Mouse (Mus musculus): ENCODE measurements around the gene Ciart. TPM values are rescaled to one million over a fixed set of nuclear protein-coding genes. Genes with fewer than 3 reads are reported as not detected.
"Not testable (repeated sequence)": the region's sequence is repeated elsewhere in the genome, so short reads cannot be mapped to it uniquely, and the experiment has no call there.

The Ciart gene
- polyA plus RNA-seq, 1 experiment from 2014 or later, result 4.9 TPM

- ATAC-seq (ENCODE audit: low FRiP score, low read depth), result no peak
- 92% methylated on average over 4 of the region's 4 CpGs for WGBS
These were observed 3.0 kb downstream of the Ciart start for GRCm38 (mm10) chr3:95879063-95879462.

GRCm38 (mm10) chr3:95872048-95872447 is 10.0 kb downstream of the Ciart start:
- Histone ChIP-seq H3K27me3 (no peaks in the 10 kb centered on the region), H3K27ac (replicated peaks) (no peak overlapping the region), H3K4me3 (peak overlapping the region; percentile 67), H3K4me1 (replicated peaks) (peaks cover 17% of the 10 kb centered on the region), H3K36me3 (peaks cover 18% of the 10 kb centered on the region), H3K9me3 (no peaks in the 10 kb centered on the region), H3K9ac (peak overlapping the region; percentile 74), H3K4me2 (peak overlapping the region; percentile 80)
- WGBS, result 85% methylated on average over 7 of the region's 7 CpGs
- ATAC-seq (ENCODE audit: low FRiP score, low read depth), result no peak

More at GRCm38 (mm10) chr3:95879063-95879462, 3.0 kb downstream of the Ciart start:
- H3K36me3 ChIP-seq, result no peaks in the 10 kb centered on the region
- no peak overlapping the region for H3K4me3 ChIP-seq
- no peaks in the 10 kb centered on the region for H3K9me3 ChIP-seq
- no peak overlapping the region for H3K9ac ChIP-seq
- no peak overlapping the region for H3K4me2 ChIP-seq
- no peaks in the 10 kb centered on the region for H3K27me3 ChIP-seq
- H3K4me1 ChIP-seq (replicated peaks), result peaks cover 18% of the 10 kb centered on the region
- H3K27ac ChIP-seq (replicated peaks), result no peak overlapping the region

- Histone ChIP-seq H3K9ac (peak within 1 kb of the TSS; percentile 74), H3K9me3 (no peaks in the 10 kb centered on the region), H3K4me2 (peak within 1 kb of the TSS; percentile 80), H3K27ac (replicated peaks) (peak within 1 kb of the TSS; percentile 77), H3K27me3 (no peaks in the 10 kb centered on the region), H3K4me1 (replicated peaks) (peaks cover 17% of the 10 kb centered on the region), H3K36me3 (peaks cover 20% of the 10 kb centered on the region), H3K4me3 (peak within 1 kb of the TSS; percentile 67)
- peak; percentile 93 for ATAC-seq (ENCODE audit: low FRiP score, low read depth)
- under 1% methylated on average over 33 of the region's 33 CpGs for WGBS
These were observed 10.6 kb downstream of the Ciart start, which contains the start of gene Mrps21 for GRCm38 (mm10) chr3:95871392-95871867. TSS of gene Mrps21 (minus strand) at chr3:95871519.

- peak overlapping the region; percentile 80 for H3K4me2 ChIP-seq
- no peaks in the 10 kb centered on the region for H3K27me3 ChIP-seq
- H3K27ac ChIP-seq (replicated peaks), result peak overlapping the region; percentile 77
- peak overlapping the region; percentile 67 for H3K4me3 ChIP-seq
- H3K4me1 ChIP-seq (replicated peaks), result peaks cover 17% of the 10 kb centered on the region
- peak; percentile 44; the same call in 1 of the 2 replicates for ATAC-seq (ENCODE audit: low FRiP score, low read depth)
- WGBS, result 6% methylated on average over 15 of the region's 15 CpGs
- peaks cover 20% of the 10 kb centered on the region for H3K36me3 ChIP-seq
- peak overlapping the region; percentile 74 for H3K9ac ChIP-seq
- no peaks in the 10 kb centered on the region for H3K9me3 ChIP-seq
These were observed 11.1 kb downstream of the Ciart start for GRCm38 (mm10) chr3:95870976-95871375.

GRCm38 (mm10) chr3:95867408-95867807 is 14.6 kb downstream of the Ciart start:
- peaks cover 15% of the 10 kb centered on the region for H3K4me1 ChIP-seq (replicated peaks)
- no peak overlapping the region for H3K27ac ChIP-seq (replicated peaks)
- H3K27me3 ChIP-seq, result no peaks in the 10 kb centered on the region
- H3K4me2 ChIP-seq, result no peak overlapping the region
- ATAC-seq (ENCODE audit: low FRiP score, low read depth), result no peak
- WGBS, result 96% methylated on average over 2 of the region's 2 CpGs
- no peak overlapping the region for H3K4me3 ChIP-seq
- H3K36me3 ChIP-seq, result peaks cover 36% of the 10 kb centered on the region
- no peaks in the 10 kb centered on the region for H3K9me3 ChIP-seq
- H3K9ac ChIP-seq, result no peak overlapping the region

- Histone ChIP-seq H3K9me3 (no peaks in the 10 kb centered on the region), H3K4me3 (no peak overlapping the region), H3K27me3 (no peaks in the 10 kb centered on the region), H3K4me1 (replicated peaks) (peaks cover 8% of the 10 kb centered on the region), H3K4me2 (no peak overlapping the region), H3K9ac (no peak overlapping the region), H3K36me3 (peaks cover 36% of the 10 kb centered on the region), H3K27ac (replicated peaks) (no peak overlapping the region)
- no peak for ATAC-seq (ENCODE audit: low FRiP score, low read depth)
- WGBS, result 93% methylated on average over 5 of the region's 5 CpGs
These were observed 16.0 kb downstream of the Ciart start for GRCm38 (mm10) chr3:95866071-95866470.

GRCm38 (mm10) chr3:95865571-95865970 is 16.5 kb downstream of the Ciart start:
- H3K4me1 ChIP-seq (replicated peaks), result peaks cover 4% of the 10 kb centered on the region
- peaks cover 36% of the 10 kb centered on the region for H3K36me3 ChIP-seq
- H3K4me2 ChIP-seq, result no peak overlapping the region
- 89% methylated on average over 20 of the region's 20 CpGs for WGBS
- H3K4me3 ChIP-seq, result no peak overlapping the region
- no peaks in the 10 kb centered on the region for H3K27me3 ChIP-seq
- H3K9ac ChIP-seq, result no peak overlapping the region
- H3K27ac ChIP-seq (replicated peaks), result no peak overlapping the region
- ATAC-seq (ENCODE audit: low FRiP score, low read depth), result no peak
- H3K9me3 ChIP-seq, result no peaks in the 10 kb centered on the region

- Histone ChIP-seq H3K9me3 (no peaks in the 10 kb centered on the region), H3K27ac (replicated peaks) (no peak overlapping the region), H3K4me1 (replicated peaks) (no peaks in the 10 kb centered on the region), H3K36me3 (peaks cover 36% of the 10 kb centered on the region), H3K4me3 (no peak overlapping the region), H3K9ac (no peak overlapping the region), H3K4me2 (no peak overlapping the region), H3K27me3 (no peaks in the 10 kb centered on the region)
- WGBS, result 81% methylated on average over 5 of the region's 5 CpGs
- ATAC-seq (ENCODE audit: low FRiP score, low read depth), result no peak
These were observed 17.0 kb downstream of the Ciart start for GRCm38 (mm10) chr3:95865050-95865449.

- no peak for ATAC-seq (ENCODE audit: low FRiP score, low read depth)
- H3K4me3 ChIP-seq, result no peak overlapping the region
- peaks cover 28% of the 10 kb centered on the region for H3K36me3 ChIP-seq
- no peak overlapping the region for H3K9ac ChIP-seq
- no peak overlapping the region for H3K4me2 ChIP-seq
- 77% methylated on average over 7 of the region's 7 CpGs for WGBS
- H3K9me3 ChIP-seq, result no peaks in the 10 kb centered on the region
- no peak overlapping the region for H3K27ac ChIP-seq (replicated peaks)
- H3K4me1 ChIP-seq (replicated peaks), result no peaks in the 10 kb centered on the region
- H3K27me3 ChIP-seq, result no peaks in the 10 kb centered on the region
These were observed 18.5 kb downstream of the Ciart start for GRCm38 (mm10) chr3:95863578-95863977.

GRCm38 (mm10) chr3:95861796-95862195 is 20.3 kb downstream of the Ciart start:
- no peak overlapping the region for H3K27ac ChIP-seq (replicated peaks)
- ATAC-seq (ENCODE audit: low FRiP score, low read depth), result 0 out of 2 replicates have a peak, but pooled peaks have one; percentile 63
- H3K9me3 ChIP-seq, result no peaks in the 10 kb centered on the region
- no peak overlapping the region for H3K9ac ChIP-seq
- H3K4me2 ChIP-seq, result no peak overlapping the region
- H3K27me3 ChIP-seq, result no peaks in the 10 kb centered on the region
- H3K36me3 ChIP-seq, result peaks cover 16% of the 10 kb centered on the region; the same call in 1 of the 2 replicates
- H3K4me1 ChIP-seq (replicated peaks), result no peaks in the 10 kb centered on the region
- WGBS, result 55% methylated on average over 2 of the region's 2 CpGs
- H3K4me3 ChIP-seq, result no peak overlapping the region

- ATAC-seq (ENCODE audit: low FRiP score, low read depth), result no peak
- H3K4me1 ChIP-seq (replicated peaks), result peaks cover 2% of the 10 kb centered on the region; the same call in 1 of the 2 replicates
- H3K9me3 ChIP-seq, result no peaks in the 10 kb centered on the region
- H3K9ac ChIP-seq, result no peak overlapping the region
- no peaks in the 10 kb centered on the region for H3K27me3 ChIP-seq
- no peak overlapping the region for H3K4me2 ChIP-seq
- no peak overlapping the region for H3K27ac ChIP-seq (replicated peaks)
- peaks cover 16% of the 10 kb centered on the region; the same call in 1 of the 2 replicates for H3K36me3 ChIP-seq
- 77% methylated on average over 10 of the region's 10 CpGs for WGBS
- H3K4me3 ChIP-seq, result no peak overlapping the region
These were observed 20.8 kb downstream of the Ciart start for GRCm38 (mm10) chr3:95861216-95861615.

GRCm38 (mm10) chr3:95860323-95860722 is 21.7 kb downstream of the Ciart start:
- Histone ChIP-seq H3K9ac (no peak overlapping the region), H3K36me3 (peaks cover 12% of the 10 kb centered on the region; the same call in 1 of the 2 replicates), H3K9me3 (no peaks in the 10 kb centered on the region), H3K27ac (replicated peaks) (no peak overlapping the region), H3K4me3 (no peak overlapping the region), H3K27me3 (no peaks in the 10 kb centered on the region), H3K4me2 (no peak overlapping the region), H3K4me1 (replicated peaks) (peaks cover 4% of the 10 kb centered on the region; the same call in 1 of the 2 replicates)
- 80% methylated on average over 3 of the region's 3 CpGs for WGBS
- ATAC-seq (ENCODE audit: low FRiP score, low read depth), result no peak

- not testable (repeated sequence) for ATAC-seq (ENCODE audit: low FRiP score, low read depth); H3K4me3 ChIP-seq; H3K27ac ChIP-seq (replicated peaks); H3K4me2 ChIP-seq; H3K27me3 ChIP-seq; H3K36me3 ChIP-seq; H3K9ac ChIP-seq; H3K9me3 ChIP-seq
- H3K4me1 ChIP-seq (replicated peaks), result peaks cover 12% of the 10 kb centered on the region
- WGBS, result 85% methylated on average over 3 of the region's 3 CpGs
These were observed 23.8 kb downstream of the Ciart start for GRCm38 (mm10) chr3:95858278-95858677.

Data from hindbrain, embryonic 15.5 days (tissue).